Mouse (Mus musculus): Measurements from ENCODE around the gene Rrp1b.

DNA sequence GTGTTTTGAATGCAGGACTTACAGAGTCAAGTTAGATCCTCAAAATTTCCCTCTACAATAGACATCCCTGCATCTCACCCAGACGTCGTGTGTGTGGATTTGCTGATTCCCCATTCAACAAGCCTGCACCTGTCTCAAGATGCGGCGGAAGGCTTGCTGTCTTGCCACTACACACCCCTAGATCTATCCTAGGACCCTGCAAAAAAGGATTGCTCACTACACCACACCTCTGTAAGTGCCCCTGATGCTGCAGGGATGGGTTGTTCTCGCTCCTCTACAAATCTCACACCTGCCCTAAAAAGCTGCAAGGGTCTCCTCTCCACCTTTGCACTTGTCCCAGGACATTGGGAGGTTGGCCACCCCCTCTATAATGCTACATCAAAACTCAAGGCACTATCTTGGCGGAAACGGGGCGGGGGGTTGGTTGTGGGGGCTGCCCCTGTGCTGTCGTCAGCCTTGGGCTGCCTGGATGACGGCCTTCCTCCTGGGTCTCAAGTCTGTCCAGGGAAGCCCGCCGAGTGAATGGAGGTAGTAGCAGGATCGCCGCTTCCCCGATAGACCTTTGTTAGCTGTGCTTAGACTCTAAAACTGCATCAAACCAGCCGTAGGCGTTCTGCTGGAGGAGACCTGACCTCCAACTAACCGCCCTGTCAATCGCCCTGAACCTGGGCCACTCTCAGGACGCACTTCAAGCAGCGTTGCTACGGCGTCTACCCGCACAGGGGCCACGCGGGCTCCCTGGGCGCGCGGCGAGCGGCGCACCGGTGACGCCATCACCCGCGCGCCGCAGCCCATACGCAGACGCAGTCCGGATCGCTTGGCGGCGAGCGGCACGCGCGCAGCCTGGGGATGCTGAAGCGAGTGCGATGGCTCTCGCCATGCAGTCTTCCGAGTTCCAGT, at the start of gene Rrp1b, which contains the start of gene Hsf2bp:
- TF ChIP-seq CTCF (IDR thresholded peaks at IDR 0.05; ENCODE audit: low read depth) (no peak), EP300 (IDR thresholded peaks at IDR 0.05; ENCODE audit: low read depth) (no peak)
